Mouse (Mus musculus) kidney, adult 2 months (tissue): ENCODE measurements around the gene Znrf3.

Experiments
- CTCF ChIP-seq: fragments of 200-500 bp; conservative IDR thresholded peaks from 2 replicates; pipeline ENCODE4 v1.5.1; 2011; ENCODE audit warnings: low read depth, mild to moderate bottlenecking, control low read depth, low read length, moderate library complexity, mixed read lengths; ENCODE audit not compliant: insufficient read depth, insufficient read length
- POLR2A ChIP-seq: fragments of 200-500 bp; IDR thresholded peaks from one replicate; pipeline ENCODE4 v1.6.1; 2011; ENCODE audit warnings: low read depth, low read length, control low read depth

GRCm38 (mm10) chr11:5423000-5423399, 21.6 kb downstream of the Znrf3 start:
- TF ChIP-seq CTCF (no peak), POLR2A (no peak)
